14 mouse cellular contexts compared by ENCODE assay signal in the genomic region with DNA sequence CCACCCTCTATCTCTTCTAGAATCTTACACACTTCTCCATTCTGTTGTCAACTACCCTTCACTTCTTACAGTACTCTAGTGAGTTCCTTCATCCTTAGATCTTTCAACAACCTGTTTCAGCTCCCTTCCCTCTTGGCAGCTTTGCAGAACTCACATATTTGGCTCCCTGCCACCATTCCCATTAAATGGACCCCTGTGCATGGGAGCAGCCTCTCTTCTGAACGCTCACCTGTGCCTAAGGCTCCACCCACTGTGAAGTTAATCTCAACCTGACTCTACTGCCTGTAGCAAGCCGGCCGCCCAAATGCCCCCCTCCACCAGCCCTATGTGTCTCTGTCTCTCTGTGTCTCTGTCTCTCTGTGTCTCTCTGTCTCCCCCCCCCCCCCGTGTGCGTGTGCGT.
"Had no signal": no experiment of that assay in that cellular context is flagged by ENCODE, and none has a peak within 500 bp of the region (broad histone marks: within the 10 kb centered on the region; RNA-seq: fewer than 3 reads in every experiment).

No protein-coding gene starts in this region.

- ATAC-seq: liver, embryonic 12.5 days had no signal

- H3K27ac ChIP-seq: limb, embryonic 15.5 days; liver, embryonic 12.5 days; midbrain, embryonic 10.5 days; neural tube, embryonic 15.5 days had no signal

- H3K4me1 ChIP-seq: limb, embryonic 15.5 days; liver, embryonic 12.5 days; midbrain, embryonic 10.5 days had no signal

- H3K9me3 ChIP-seq: limb, embryonic 15.5 days; liver, embryonic 12.5 days; midbrain, embryonic 10.5 days; neural tube, embryonic 15.5 days had no signal

- H3K4me3 ChIP-seq: limb, embryonic 15.5 days; liver, embryonic 12.5 days; midbrain, embryonic 10.5 days; myocyte; neural tube, embryonic 15.5 days had no signal

- H3K4me2 ChIP-seq: limb, embryonic 15.5 days; liver, embryonic 12.5 days; neural tube, embryonic 15.5 days had no signal

- DNase-seq: kidney, adult 11 months; kidney, adult 9 months; kidney, postnatal 14 days; left cerebral cortex, postnatal 4 days; lung, postnatal 10 days; lung, postnatal 4 days; midbrain, embryonic 14.5 days; right cerebral cortex, adult 18-20 months; thymus, postnatal 36 days had no signal

- H3K9ac ChIP-seq: limb, embryonic 15.5 days; liver, embryonic 12.5 days; neural tube, embryonic 15.5 days had no signal

- H3K27me3 ChIP-seq: limb, embryonic 15.5 days; liver, embryonic 12.5 days; neural tube, embryonic 15.5 days had no signal
